Mouse (Mus musculus) urinary bladder, adult 2 months (tissue): ENCODE data around the gene Zrsr1. TPM values are rescaled to one million over a fixed set of nuclear protein-coding genes. Genes with fewer than 3 reads are reported as not detected.

Source experiments
- DNase-seq: peaks from one replicate; pipeline ENCODE4 v3.0.0; 2022; ENCODE audit warnings: low spot score
- polyA plus RNA-seq: library from polyadenylated mRNA; depleted of rRNA; stranded (reverse); fragments of >200 nt; gene quantifications from 2 replicates; pipeline ENCODE4 v1.2.3, GENCODE M21; 2012; rRNA removed

The Zrsr1 gene
- polyA plus RNA-seq, 1 experiment, result 20.5 TPM

DNA sequence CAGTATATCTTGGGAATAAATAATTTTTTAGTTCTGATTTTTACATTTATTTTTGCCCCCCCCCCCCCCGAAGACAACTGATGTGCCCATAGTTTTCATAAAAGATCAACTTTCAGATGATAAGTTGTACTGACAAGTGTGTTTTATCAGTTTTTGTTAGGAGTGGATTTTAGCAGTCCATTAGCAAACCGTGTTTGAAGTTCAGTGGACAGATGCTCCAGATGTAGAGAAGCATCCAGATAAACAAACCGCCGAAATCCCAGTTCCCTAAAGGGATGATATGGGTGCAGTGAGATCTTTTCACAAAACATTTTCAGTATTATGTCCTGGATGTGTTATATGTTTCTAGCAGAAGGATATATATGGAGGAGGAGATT lies 37.0 kb downstream of the Zrsr1 start:
- DNase-seq, result no peak

DNA sequence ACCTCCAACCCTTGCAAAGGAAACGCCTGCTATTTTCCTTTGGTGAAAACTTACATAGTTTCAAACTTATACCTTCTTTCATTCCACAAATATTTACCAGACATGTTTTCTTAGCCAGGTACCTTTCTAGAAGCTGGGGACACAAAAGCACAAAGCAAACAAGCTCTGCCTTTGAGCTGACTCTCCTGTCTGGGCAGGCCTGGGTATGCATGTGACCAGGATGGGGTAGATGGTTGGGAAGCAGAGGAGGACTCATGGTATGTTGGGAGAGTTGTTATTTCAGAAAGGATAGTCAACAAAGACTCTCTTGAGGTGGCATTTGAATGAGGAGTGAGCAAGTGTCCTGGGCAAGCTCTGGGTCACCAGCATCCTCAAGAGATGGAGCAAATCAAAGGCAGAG lies 41.3 kb downstream of the Zrsr1 start:
- no peak for DNase-seq

DNA sequence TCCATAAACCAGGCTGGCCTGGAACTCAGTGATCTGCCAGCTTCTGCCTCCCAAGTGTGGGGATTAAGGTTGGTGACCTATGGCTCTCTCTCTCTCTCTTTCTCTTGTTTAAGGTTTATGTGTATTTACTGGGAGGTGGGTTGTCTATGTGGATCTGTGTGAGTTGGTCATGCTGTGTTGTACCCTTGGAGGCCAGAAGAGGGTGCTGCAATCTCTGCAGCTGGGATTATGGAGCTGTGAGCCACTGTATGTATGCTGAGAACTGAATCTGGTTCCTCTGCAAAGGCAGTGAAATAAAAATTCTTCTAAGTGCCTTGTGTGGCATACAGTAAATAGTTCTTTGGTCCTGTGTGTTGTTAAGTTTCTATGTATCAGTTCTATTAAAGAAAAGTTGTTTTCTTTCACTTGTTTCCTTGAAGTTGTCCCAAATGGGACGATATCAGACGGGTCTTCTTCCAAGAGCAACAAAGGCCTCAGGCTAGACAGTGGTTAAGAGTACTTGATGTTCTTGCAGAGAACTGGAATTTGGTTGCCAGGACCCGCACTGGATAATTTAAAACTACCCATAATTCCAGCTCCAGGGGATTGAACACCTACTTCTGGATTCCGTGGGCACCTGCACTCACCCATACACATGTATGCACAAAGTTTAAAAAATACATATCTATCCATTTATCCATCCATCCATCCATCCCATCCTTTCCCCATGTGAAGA lies 41.9 kb downstream of the Zrsr1 start:
- DNase-seq, result no peak

DNA sequence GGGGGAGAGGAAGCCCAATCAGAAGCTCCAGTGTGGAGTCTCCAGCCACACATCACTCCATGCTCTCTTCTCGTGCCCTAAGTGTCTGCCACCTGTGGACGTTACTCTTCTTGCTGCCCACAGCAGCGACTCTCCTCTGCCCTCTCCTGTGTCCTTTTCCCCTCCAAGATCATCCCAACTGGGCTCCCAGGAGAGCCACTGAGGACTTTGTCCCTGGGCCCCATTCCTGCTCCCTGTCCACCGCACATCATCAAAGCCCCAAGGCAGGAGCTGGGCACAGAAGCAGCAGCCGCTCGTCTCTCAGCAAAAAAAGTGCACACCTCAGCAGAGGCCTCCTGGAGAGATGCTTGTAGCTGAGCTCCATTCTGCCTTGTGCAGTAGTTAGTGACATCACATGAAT lies 43.2 kb downstream of the Zrsr1 start:
- no peak for DNase-seq

GRCm38 (mm10) chr11:23017943-23018342 lies 46.1 kb downstream of the Zrsr1 start:
- DNase-seq, result no peak

GRCm38 (mm10) chr11:23020116-23020770 lies 48.4 kb downstream of the Zrsr1 start:
- DNase-seq, result no peak

- DNase-seq, result no peak
These were observed 49.0 kb downstream of the Zrsr1 start for GRCm38 (mm10) chr11:23020841-23021240.

DNA sequence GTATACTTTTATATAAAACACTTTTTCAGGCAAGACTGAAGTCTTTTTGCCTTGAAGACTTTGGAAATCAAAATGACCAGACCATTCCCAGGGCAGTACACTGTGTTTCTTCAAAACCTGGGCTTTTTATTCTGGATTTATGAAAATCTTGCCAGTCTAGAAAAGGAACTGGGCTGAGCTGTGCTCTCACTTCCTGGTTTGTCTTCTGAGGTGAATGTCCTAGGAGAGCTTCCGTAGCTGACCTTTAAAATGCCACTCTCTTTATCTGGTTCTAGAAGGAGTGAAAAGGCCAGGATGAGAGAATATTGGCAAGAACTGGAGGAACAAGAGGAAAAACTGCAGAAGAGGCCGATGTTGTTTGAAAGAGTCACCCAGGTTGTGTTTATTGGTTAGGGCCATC lies 51.4 kb downstream of the Zrsr1 start:
- no peak for DNase-seq

GRCm38 (mm10) chr11:23024169-23024568 lies 52.4 kb downstream of the Zrsr1 start:
- no peak for DNase-seq

Other genes starting within 250 kb of the Zrsr1 start
- gene B3gnt2, start 111.0 kb upstream of the Zrsr1 start, polyA plus RNA-seq, result 22.6 and 25.7 TPM in 2 replicates
- gene Gm28048, start 10.1 kb downstream of the Zrsr1 start, polyA plus RNA-seq, result 7.6 and 7.9 TPM in 2 replicates
- gene Commd1, start 10.4 kb downstream of the Zrsr1 start, polyA plus RNA-seq, result 68.5 and 79.7 TPM in 2 replicates
- 96.2 and 112 TPM in 2 replicates for gene Cct4, start 18.5 kb downstream of the Zrsr1 start, polyA plus RNA-seq
- 14.9 and 17.4 TPM in 2 replicates for gene Fam161a, start 35.5 kb downstream of the Zrsr1 start, polyA plus RNA-seq